In the genomic region with DNA sequence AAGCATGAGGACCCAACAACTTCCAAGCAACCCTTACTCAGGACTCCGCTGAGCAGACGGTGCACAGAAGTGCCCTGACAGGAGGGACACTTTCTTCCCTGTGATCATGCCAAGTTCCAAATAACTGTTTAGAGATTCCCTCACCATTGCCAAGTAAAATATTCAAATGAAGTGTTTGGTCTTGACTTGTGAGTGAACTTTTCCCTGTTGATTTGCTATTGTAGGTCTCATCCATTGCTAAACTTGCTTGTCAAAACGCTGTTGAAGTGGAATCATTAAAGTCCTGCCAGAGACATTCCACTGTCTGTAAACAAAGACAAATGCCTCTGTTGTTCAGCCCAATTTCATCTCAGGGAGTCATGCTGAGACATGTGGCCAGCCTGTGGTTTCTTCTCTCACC, we compare ENCODE assay signal across 16 mouse cellular contexts.
A peak's percentile ranks its signal among the peaks of the same experiment; 100 is the strongest.
DNase-seq lines count a peak whose midpoint lies in the region; ATAC-seq and TF ChIP-seq lines count a peak whose summit lies in the region.
"Had no signal": no experiment of that assay in that cellular context is flagged by ENCODE, and none has a peak within 500 bp of the region (broad histone marks: within the 10 kb centered on the region; RNA-seq: fewer than 3 reads in every experiment).

No protein-coding gene starts in this region.

- no peak overlapping the region for H3K4me3 ChIP-seq in hindbrain, postnatal 0 days (ENCODE audit: low read length)
- H3K4me3 ChIP-seq in hindbrain, embryonic 10.5 days: no peak overlapping the region
- H3K4me3 ChIP-seq in embryonic facial prominence, embryonic 15.5 days (replicated peaks): no peak overlapping the region
- H3K4me3 ChIP-seq in heart, embryonic 12.5 days: no peak overlapping the region
- no peak overlapping the region for H3K4me3 ChIP-seq in forebrain, embryonic 10.5 days
- H3K4me3 ChIP-seq: hindbrain, embryonic 12.5 days; intestine, embryonic 15.5 days; limb, embryonic 10.5 days; liver, embryonic 13.5 days had no signal

- H3K27me3 ChIP-seq in hindbrain, postnatal 0 days (ENCODE audit: insufficient read depth, low read length): no peaks in the 10 kb centered on the region
- no peaks in the 10 kb centered on the region for H3K27me3 ChIP-seq in hindbrain, embryonic 10.5 days (ENCODE audit: insufficient read depth, poor library complexity, severe bottlenecking)
- H3K27me3 ChIP-seq in embryonic facial prominence, embryonic 15.5 days: no peaks in the 10 kb centered on the region
- no peaks in the 10 kb centered on the region for H3K27me3 ChIP-seq in heart, embryonic 12.5 days (replicated peaks)
- H3K27me3 ChIP-seq in forebrain, embryonic 10.5 days (ENCODE audit: poor library complexity, severe bottlenecking): no peaks in the 10 kb centered on the region
- H3K27me3 ChIP-seq: hindbrain, embryonic 12.5 days; intestine, embryonic 15.5 days; liver, embryonic 13.5 days had no signal

- no peaks in the 10 kb centered on the region for H3K4me1 ChIP-seq in hindbrain, postnatal 0 days (ENCODE audit: insufficient read depth, low read length)
- no peaks in the 10 kb centered on the region for H3K4me1 ChIP-seq in hindbrain, embryonic 10.5 days (replicated peaks)
- H3K4me1 ChIP-seq in embryonic facial prominence, embryonic 15.5 days: 0 out of 2 replicates have a peak, but pooled peaks cover 6% of the 10 kb centered on the region
- no peaks in the 10 kb centered on the region for H3K4me1 ChIP-seq in heart, embryonic 12.5 days (replicated peaks)
- peaks cover 9% of the 10 kb centered on the region; the same call in 1 of the 2 replicates for H3K4me1 ChIP-seq in forebrain, embryonic 10.5 days
- H3K4me1 ChIP-seq: hindbrain, embryonic 12.5 days; intestine, embryonic 15.5 days; limb, embryonic 10.5 days; liver, embryonic 13.5 days had no signal

- WGBS in hindbrain, postnatal 0 days: 41% methylated on average over 3 of the region's 3 CpGs
- 70% methylated on average over 3 of the region's 3 CpGs for WGBS in hindbrain, embryonic 10.5 days
- WGBS in embryonic facial prominence, embryonic 15.5 days: 51% methylated on average over 3 of the region's 3 CpGs
- 68% methylated on average over 3 of the region's 3 CpGs for WGBS in heart, embryonic 12.5 days
- 75% methylated on average over 3 of the region's 3 CpGs for WGBS in forebrain, embryonic 10.5 days

- no peak overlapping the region for H3K9ac ChIP-seq in hindbrain, postnatal 0 days (replicated peaks; ENCODE audit: low read length)
- H3K9ac ChIP-seq in embryonic facial prominence, embryonic 15.5 days: no peak overlapping the region
- H3K9ac ChIP-seq in heart, embryonic 12.5 days: no peak overlapping the region
- H3K9ac ChIP-seq: hindbrain, embryonic 12.5 days; intestine, embryonic 15.5 days; liver, embryonic 13.5 days had no signal

- peak; percentile 21 for DNase-seq in hindbrain, postnatal 0 days (ENCODE audit: low spot score)
- no peak for DNase-seq in hindbrain, embryonic 10.5 days (ENCODE audit: low spot score)
- DNase-seq in Muller cell, postnatal 12 days (ENCODE audit: inconsistent ontology term): peak; percentile 94
- DNase-seq in lung, postnatal 4 days: peak; percentile 16 to 32
- DNase-seq in forebrain, embryonic 10.5 days (ENCODE audit: extremely low spot score, low spot score): no peak
- DNase-seq: cerebellum, adult 9-11 months; gastrocnemius, postnatal 14 days; liver, embryonic 13.5 days; thymus, adult 2 months had no signal

- H3K4me2 ChIP-seq in hindbrain, postnatal 0 days (ENCODE audit: low read depth, low read length): no peak overlapping the region
- no peak overlapping the region for H3K4me2 ChIP-seq in embryonic facial prominence, embryonic 15.5 days (replicated peaks)
- no peak overlapping the region for H3K4me2 ChIP-seq in heart, embryonic 12.5 days
- H3K4me2 ChIP-seq: hindbrain, embryonic 12.5 days; intestine, embryonic 15.5 days; liver, embryonic 13.5 days had no signal

- no peaks in the 10 kb centered on the region for H3K9me3 ChIP-seq in hindbrain, postnatal 0 days (ENCODE audit: low read length)
- no peaks in the 10 kb centered on the region for H3K9me3 ChIP-seq in hindbrain, embryonic 10.5 days
- no peaks in the 10 kb centered on the region for H3K9me3 ChIP-seq in embryonic facial prominence, embryonic 15.5 days (replicated peaks)
- H3K9me3 ChIP-seq in heart, embryonic 12.5 days (replicated peaks): no peaks in the 10 kb centered on the region
- H3K9me3 ChIP-seq in forebrain, embryonic 10.5 days: no peaks in the 10 kb centered on the region
- H3K9me3 ChIP-seq: hindbrain, embryonic 12.5 days; intestine, embryonic 15.5 days; limb, embryonic 10.5 days; liver, embryonic 13.5 days had no signal

- ATAC-seq in hindbrain, postnatal 0 days: peak; percentile 66
- 0 out of 2 replicates have a peak, but pooled peaks have one; percentile 29 for ATAC-seq in embryonic facial prominence, embryonic 15.5 days (ENCODE audit: insufficient number of reproducible peaks, low FRiP score, low TSS enrichment, low read depth)
- no peak for ATAC-seq in heart, embryonic 12.5 days (ENCODE audit: insufficient number of reproducible peaks, low FRiP score)
- ATAC-seq: intestine, embryonic 15.5 days; midbrain, embryonic 16.5 days had no signal

- TF ChIP-seq CTCF in hindbrain, postnatal 0 days (IDR thresholded peaks at IDR 0.05; ENCODE audit: low read depth): no peak

- H3K27ac ChIP-seq in hindbrain, postnatal 0 days: no peak overlapping the region
- H3K27ac ChIP-seq in hindbrain, embryonic 10.5 days: no peak overlapping the region
- H3K27ac ChIP-seq in embryonic facial prominence, embryonic 15.5 days (replicated peaks): no peak overlapping the region
- H3K27ac ChIP-seq in heart, embryonic 12.5 days (ENCODE audit: poor library complexity, severe bottlenecking): no peak overlapping the region
- no peak overlapping the region for H3K27ac ChIP-seq in forebrain, embryonic 10.5 days
- H3K27ac ChIP-seq: hindbrain, embryonic 12.5 days; intestine, embryonic 15.5 days; kidney, postnatal 0 days; limb, embryonic 10.5 days; liver, embryonic 13.5 days had no signal

- H3K36me3 ChIP-seq in hindbrain, postnatal 0 days (ENCODE audit: insufficient read depth, low read length): no peaks in the 10 kb centered on the region
- H3K36me3 ChIP-seq in hindbrain, embryonic 10.5 days: peaks cover 14% of the 10 kb centered on the region
- H3K36me3 ChIP-seq in embryonic facial prominence, embryonic 15.5 days: no peaks in the 10 kb centered on the region
- H3K36me3 ChIP-seq in heart, embryonic 12.5 days: peaks cover 28% of the 10 kb centered on the region
- peaks cover 23% of the 10 kb centered on the region for H3K36me3 ChIP-seq in forebrain, embryonic 10.5 days (replicated peaks)
- H3K36me3 ChIP-seq: hindbrain, embryonic 12.5 days; intestine, embryonic 15.5 days; liver, embryonic 13.5 days had no signal

Comparison
In these comparisons a context has a peak if more than half of its experiments do, and no peak if none do; other contexts are left out.
1. DNase-seq: peak in hindbrain, postnatal 0 days (single experiment), Muller cell, postnatal 12 days (single experiment) and lung, postnatal 4 days (2 of 2); none in hindbrain, embryonic 10.5 days (single experiment) and forebrain, embryonic 10.5 days (single experiment).